Mouse (Mus musculus): ENCODE measurements around the gene Rad1. TPM values are rescaled to one million over a fixed set of nuclear protein-coding genes. Genes with fewer than 3 reads are reported as not detected.

The Rad1 gene
- polyA plus RNA-seq (2017; shearing (Covaris generic)) = 53.0 TPM

DNA sequence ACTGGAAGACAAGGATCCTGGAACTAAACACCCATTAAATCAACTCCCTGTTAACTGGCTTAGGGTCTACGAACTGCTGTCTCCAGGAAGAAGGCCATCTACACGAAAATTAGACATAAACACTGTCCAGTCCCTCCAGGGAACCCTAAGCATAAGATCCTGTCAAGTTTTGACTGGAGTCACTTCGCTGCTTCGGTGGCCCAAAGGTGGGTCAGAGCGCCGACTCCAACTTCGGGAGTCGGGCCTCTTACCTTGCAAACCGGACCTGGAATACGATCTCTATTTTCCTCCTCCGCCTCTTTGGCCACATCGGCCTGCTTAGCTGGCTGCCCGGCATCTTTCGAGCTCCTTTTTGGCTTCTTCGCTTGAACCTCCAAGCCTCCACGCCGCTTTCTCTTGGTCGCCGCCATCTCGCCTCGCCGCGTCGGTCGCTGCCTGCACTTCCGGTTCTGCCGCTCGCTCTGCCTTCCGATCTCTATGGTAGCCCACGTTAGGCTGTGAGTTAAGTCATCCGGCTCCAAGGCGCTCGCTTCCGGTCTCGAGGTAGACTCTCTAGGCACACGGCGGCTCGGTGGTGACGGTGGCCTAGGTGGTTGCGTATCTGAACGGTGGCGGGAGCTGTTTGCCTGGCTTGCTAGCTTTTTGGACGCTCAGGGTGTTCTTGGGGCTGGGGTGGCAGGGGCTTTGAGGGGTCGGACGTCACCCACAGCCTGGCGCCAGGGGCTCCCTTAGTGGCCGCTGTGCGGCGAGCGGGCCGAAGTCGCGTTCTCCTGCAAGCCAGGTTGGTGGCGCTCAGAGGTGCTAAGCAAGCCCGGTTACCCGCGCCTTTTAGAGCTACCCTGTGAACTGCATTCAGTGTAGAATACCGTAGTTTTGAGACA lies at the start of gene Rad1, which contains the start of gene Brix1:
Gene Rad1, plus strand, starts transcription at position 535 of the 881 bp plus-strand sequence.
Gene Brix1, minus strand, starts transcription at position 464 of the 881 bp plus-strand sequence.

DNA sequence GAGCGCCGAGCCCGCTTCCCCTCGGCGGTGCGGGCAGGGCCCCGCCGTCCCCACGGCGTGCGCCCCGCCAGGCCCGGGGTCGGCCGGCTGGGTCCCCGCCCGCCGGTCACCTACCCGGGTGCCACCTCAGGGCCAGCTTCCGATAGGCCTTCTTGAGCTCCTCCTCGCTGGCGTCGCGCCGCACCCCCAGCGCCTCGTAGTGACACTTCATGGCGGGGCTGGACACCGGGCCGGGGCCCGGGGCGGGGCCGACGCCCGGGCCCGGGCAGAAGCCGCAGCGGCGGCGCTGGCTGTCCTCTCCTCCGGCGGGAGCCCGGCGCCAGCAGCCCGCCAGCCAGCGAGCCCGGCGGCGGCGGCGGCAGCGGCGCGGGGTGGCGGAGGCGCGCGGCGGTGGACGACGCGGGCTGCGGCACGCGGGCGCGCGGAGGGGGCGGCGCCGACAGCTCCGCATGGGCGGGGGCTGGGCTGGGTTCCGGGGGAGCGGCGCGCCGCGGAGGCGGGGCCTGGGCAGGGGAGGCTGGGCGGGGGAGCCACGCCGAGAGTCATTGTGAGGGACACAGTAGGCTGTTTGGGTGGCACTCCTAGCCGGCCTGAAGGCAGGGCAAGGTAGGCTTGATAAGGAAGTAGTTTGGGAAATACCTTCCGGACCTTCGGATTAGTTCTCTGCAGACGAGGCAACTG lies 15.5 kb upstream of the Rad1 start, which contains the start of gene Dnajc21:
Gene Dnajc21, minus strand, starts transcription at position 366 of the 681 bp plus-strand sequence.

Other genes with a start within 250 kb of the Rad1 start
- not detected for gene Gm21973, start 160.6 kb upstream of the Rad1 start, polyA plus RNA-seq (2017; shearing (Covaris generic))
- not detected for gene Agxt2, start 127.5 kb upstream of the Rad1 start, polyA plus RNA-seq (2017; shearing (Covaris generic))
- gene Dnajc21, start 15.5 kb upstream of the Rad1 start, polyA plus RNA-seq (2017; shearing (Covaris generic)) = 4.6 TPM
- 127 TPM for gene Brix1, start 71 bp upstream of the Rad1 start, polyA plus RNA-seq (2017; shearing (Covaris generic))
- not detected for gene Ttc23l, start 72.7 kb downstream of the Rad1 start, polyA plus RNA-seq (2017; shearing (Covaris generic))
- 2.1 TPM for gene Rai14, start 228.6 kb downstream of the Rad1 start, polyA plus RNA-seq (2017; shearing (Covaris generic))

Measured in inflammation-experienced regulatory T-cells, adult 16 weeks (primary cell).